Mouse (Mus musculus): Measurements from ENCODE around the gene Foxp1.

Gene Foxp1

GRCm38 (mm10) chr6:99171281-99171825, 351.2 kb downstream of the Foxp1 start:
- no peak for DNase-seq

- no peak for DNase-seq
Observed at GRCm38 (mm10) chr6:99168727-99169126, 353.8 kb downstream of the Foxp1 start.

- no peak for DNase-seq
Observed at GRCm38 (mm10) chr6:99167001-99167400, 355.5 kb downstream of the Foxp1 start.

- no peak for DNase-seq
Observed at GRCm38 (mm10) chr6:99166169-99166568, 356.4 kb downstream of the Foxp1 start.

GRCm38 (mm10) chr6:99164760-99165159, 357.8 kb downstream of the Foxp1 start:
- DNase-seq: no peak

GRCm38 (mm10) chr6:99162716-99163115, 359.8 kb downstream of the Foxp1 start:
- DNase-seq: peak in 1 of 2 experiments; percentile 30

GRCm38 (mm10) chr6:99160348-99160693, 362.2 kb downstream of the Foxp1 start:
- no peak for DNase-seq

GRCm38 (mm10) chr6:99159452-99160347, 362.8 kb downstream of the Foxp1 start:
- DNase-seq: peak in 1 of 2 experiments; percentile 15

- no peak for DNase-seq
Observed at GRCm38 (mm10) chr6:99153682-99154081, 368.8 kb downstream of the Foxp1 start.

- DNase-seq: no peak
Observed at GRCm38 (mm10) chr6:99146400-99146905, 376.1 kb downstream of the Foxp1 start.

GRCm38 (mm10) chr6:99145033-99145432, 377.5 kb downstream of the Foxp1 start:
- peak; percentile 7 to 19 for DNase-seq

GRCm38 (mm10) chr6:99143756-99144036, 378.8 kb downstream of the Foxp1 start:
- no peak for DNase-seq

- no peak for DNase-seq
Observed at GRCm38 (mm10) chr6:99142900-99143755, 379.4 kb downstream of the Foxp1 start.

- no peak for DNase-seq
Observed at GRCm38 (mm10) chr6:99138041-99138440, 384.5 kb downstream of the Foxp1 start.

GRCm38 (mm10) chr6:99137071-99137470, 385.4 kb downstream of the Foxp1 start:
- no peak for DNase-seq

- no peak for DNase-seq
Observed at GRCm38 (mm10) chr6:99135938-99136729, 386.4 kb downstream of the Foxp1 start.

- DNase-seq: no peak
Observed at GRCm38 (mm10) chr6:99131815-99132214, 390.7 kb downstream of the Foxp1 start.

- DNase-seq: peak; percentile 13 to 26
Observed at GRCm38 (mm10) chr6:99130758-99131410, 391.6 kb downstream of the Foxp1 start.

GRCm38 (mm10) chr6:99126717-99127116, 395.8 kb downstream of the Foxp1 start:
- DNase-seq: no peak

- DNase-seq: no peak
Observed at GRCm38 (mm10) chr6:99120776-99121766, 401.4 kb downstream of the Foxp1 start.

GRCm38 (mm10) chr6:99118534-99118933, 404.0 kb downstream of the Foxp1 start:
- DNase-seq: peak; percentile 35 to 56

Data from kidney, postnatal 4 days (tissue).